Mouse (Mus musculus) megakaryocyte-erythroid progenitor cell, adult 5-6 weeks (primary cell): ENCODE measurements around the gene Acvr1b. TPM values are rescaled to one million over a fixed set of nuclear protein-coding genes. Genes with fewer than 3 reads are reported as not detected.

Experiments
- ATAC-seq: replicated peaks from 2 replicates; pipeline ENCODE4 v1.8.0; 2016; ENCODE audit warnings: mild to moderate bottlenecking, inconsistent platforms; ENCODE audit not compliant: severe bottlenecking, poor library complexity, low FRiP score, low TSS enrichment
- total RNA-seq, 2 experiments: library from RNA; stranded (forward) in 1 of 2; stranded (reverse) in 1 of 2; fragments of 200-1000, 215-1000 nt in 1 of 2; fragments of >200 nt in 1 of 2; fragmentation: Nextera tagmentation in 1 of 2; gene quantifications; 2 replicates each; pipeline ENCODE4 v1.2.3; 2014 to 2017

Acvr1b gene
- total RNA-seq, 2 experiments from 2014 or later = 1.0 to 1.4 TPM

DNA sequence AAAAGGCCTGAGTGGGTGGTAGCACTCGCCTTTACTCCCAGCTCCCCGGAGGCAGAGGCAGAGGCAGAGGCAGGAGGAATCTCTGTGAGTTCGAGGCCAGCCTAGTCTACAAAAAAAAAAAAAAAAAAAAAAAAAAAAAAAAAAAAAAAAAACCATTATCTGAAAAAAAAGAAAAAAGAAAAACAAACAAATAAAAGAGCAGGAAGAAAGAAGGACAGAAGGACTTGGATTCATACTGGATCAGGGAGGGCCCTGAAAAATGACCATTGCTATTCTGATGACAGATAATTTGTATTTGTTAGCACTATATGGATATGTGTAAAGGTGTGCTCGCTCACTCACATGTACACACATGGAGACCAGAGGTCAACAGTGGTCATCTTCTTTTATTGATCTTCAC is 2.6 kb upstream of the Acvr1b start:
- ATAC-seq = no peak

DNA sequence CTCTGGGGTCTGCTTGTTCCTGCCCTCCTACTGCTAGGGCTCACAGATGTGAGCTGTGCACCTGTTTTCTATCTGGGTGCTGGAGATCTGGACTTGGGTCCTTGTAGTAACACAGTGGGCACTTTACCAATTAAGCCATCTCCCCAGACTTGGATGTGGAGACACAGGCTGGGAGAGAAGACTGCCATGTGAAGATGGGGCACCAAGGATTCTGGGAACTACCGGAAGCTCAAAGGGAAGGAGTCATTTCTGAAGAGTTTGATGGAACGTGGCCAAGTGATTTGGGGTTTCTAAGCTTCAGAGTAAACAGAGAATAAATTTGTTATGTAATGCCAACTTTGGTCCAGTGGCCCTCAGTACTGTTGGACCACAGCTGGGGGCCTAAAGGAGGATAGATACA is 1.9 kb upstream of the Acvr1b start:
- ATAC-seq = no peak

DNA sequence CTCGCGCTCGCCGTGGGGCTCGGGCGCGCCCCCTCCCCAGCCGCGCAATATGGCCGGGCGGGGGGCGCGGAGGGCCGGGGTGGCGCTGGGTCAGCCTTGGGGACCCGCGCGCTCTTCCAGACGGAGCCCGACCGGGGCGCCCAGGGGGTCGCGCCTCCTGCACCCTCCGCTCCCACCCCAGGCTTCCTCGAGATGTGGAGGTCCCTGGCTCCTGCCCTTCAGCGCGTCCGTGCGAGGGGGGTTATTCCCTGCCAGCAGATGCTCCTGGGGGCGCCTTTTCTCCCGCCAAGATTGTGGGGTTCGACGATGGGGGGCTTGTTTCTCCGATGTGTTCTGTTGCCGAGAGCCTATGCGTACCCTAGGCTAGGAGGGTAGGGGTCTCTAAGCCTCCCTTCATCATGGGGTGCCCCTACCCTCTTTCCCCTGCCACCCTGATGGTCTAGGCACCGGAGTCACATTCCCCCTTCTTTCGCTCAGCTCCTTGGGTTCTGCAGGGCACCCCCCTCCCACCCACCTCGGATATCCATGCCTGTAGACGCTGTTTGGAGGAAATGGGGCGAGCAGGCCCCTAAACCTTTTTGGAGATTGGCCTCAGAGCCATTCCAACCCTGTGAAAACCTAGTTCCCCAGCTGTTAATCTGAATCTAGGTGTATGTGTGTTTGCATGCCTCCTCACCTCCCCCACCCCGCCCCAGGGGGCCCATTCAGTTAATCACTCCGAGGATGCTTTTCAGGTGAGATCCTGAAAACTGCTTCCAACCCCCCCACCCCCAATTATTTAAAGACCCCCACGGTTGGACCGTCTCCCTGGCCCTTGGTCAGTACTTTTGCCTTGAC is 645 bp downstream of the Acvr1b start:
- ATAC-seq = no peak

DNA sequence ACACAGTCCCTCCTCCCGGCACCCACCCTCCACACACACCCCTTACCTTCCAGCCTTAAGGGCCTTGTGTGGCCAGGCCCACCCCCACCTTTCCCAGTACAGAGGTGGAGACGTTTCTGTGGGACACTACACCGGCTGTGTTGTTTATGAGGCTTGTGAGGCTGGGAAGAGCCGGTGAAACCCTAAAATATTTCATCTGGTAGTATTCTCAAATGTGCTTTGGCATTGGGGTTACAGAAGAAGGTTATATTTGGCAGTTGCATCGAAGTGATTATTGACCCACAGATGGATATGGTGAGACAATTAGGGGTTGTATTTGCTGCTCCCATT is 1.2 kb downstream of the Acvr1b start:
- ATAC-seq = no peak

DNA sequence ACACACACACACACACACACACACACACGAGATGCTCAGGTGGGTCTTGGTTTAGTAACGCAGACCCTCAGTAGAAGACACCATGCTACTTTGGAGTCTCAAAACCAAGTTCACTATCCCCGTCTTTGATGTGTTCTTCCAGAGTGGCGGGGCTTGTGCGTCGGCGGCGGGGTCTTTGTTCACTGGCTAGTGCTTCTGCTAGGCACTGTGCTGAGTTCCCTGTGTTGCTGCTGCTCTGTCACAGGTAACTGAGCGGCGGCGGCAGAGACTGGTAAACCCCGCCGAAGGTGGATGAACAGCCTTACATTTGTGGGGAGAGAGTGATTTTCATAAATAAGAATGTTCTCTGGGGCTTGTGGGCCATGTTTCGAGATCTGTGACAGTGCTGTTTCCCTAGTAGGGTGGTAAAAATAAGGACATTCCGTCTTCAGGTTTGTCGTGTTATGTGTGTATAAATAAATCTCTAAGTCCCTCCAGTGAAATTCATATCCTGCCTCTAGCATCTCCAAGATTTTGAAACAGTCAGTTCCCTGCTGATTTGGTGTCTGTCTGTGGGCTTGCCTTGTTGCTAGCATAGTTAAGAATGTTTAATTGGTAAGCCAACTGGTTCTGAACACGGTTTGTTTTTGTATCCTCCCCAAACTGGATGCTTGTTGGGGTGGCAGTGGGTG is 1.9 kb downstream of the Acvr1b start:
- no peak for ATAC-seq

DNA sequence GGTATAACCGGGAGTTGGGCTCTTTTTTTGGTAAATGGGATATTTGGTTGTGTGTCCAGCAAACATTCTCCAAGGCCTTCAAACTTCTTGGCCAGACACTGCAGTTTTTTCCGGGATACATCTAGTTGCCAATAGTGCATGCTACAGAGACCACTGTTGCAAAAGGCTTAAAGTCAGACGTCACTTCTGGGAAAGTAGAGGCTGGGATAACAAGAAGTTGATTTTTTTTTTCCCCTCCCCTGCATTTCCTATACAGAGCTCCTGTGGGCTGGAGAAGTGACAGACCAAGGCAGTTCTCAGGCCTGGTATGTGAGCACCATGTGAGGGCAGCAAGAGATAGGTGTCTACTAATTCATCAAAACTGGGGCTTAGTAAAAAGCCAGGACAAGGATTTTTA is 2.4 kb downstream of the Acvr1b start:
- ATAC-seq = no peak

DNA sequence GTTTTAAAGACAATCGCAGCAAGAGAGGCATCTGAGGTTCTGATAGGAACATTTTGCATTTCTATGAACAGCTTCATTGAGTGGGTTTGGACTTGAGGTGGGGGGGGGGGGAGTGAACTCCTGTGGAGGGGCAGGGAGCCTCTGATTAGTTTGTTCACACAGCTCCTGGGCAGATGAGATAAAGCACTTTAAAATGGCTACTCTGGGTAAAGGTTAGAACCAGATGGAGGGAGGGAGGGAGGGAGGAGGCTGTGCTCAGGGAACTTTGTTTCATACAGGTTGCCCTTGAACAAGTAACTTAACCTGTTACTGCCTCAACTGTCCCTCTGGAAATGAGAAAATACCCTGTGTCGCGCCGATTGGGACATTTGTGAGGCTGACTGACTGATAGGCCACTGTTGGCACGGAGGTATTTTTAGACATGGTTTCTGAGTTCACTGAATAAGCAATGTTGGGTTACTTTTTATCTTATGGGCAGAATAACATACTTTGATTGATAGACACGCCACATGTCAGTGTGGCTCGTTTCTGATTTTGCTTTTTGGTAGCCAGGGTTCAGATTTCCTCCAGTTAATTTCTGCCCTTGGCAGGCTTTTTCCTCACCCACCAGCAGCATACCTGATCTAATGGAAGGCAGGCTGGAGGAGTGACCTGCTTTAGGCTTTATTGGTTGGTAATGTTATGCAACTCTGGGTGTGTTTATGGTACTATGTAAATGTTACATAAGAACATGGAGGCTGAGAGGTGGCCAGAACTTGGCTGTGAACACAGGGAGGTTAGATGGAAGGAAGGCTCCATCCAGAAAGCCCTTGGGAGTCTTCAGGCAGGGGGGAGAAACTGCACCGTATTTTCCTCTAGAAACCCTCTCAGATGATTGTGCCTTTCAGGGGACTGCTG is 3.2 kb downstream of the Acvr1b start:
- peak; percentile 35; the same call in 1 of the 2 replicates for ATAC-seq

DNA sequence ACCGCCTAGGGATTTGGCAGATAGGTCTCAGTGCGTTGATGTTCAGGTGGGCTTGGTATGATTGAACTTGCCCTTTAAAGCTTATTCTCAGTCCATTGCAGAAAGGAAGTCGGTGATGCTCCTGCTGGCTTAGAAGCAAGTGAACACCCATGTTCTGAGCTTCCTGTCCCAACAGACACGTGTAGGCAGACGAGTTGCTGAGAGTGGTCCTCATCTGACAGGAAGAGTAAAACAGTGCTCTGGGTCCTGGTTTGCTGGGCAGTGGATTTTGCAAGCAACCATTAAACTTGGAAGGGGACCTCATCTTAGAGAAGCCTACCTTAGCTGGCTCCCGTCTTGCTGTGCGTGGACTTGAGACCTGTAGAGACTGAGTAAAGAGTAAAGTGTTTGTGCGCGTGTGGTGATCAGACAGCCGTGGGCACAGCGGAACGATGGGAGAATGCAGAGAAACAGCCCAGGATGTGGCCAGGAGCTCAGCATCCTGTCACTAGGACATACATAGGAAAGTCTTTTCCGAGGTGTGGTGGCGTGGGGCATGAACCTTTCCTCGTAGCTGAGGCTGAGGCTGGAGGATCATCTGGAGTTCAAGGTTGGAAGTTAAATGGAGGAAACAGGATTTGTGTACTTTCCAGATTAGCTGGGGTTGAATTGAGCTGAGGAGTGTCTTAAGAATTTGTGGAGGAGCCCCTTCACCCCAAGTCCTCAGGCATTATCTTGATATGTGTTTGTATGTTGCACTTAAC is 6.7 kb downstream of the Acvr1b start:
- ATAC-seq = no peak

DNA sequence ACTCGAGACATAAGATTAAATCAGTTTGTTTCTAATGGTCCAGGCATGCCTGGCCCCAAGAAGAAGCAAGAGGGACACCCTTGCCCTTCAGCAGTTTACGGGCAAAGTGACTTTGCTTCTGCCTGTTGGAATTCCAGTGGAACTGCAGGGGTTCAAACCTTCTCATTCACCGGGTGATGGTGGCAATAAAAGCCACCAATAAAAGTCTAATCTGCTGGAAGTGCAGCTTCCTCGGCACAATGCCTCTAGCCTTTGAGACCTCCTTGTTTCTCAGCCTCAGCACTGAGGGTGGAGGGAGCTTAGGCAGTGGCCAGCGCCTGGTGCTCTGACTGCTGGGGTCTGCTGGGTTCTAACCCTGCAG is 7.2 kb downstream of the Acvr1b start:
- no peak for ATAC-seq

DNA sequence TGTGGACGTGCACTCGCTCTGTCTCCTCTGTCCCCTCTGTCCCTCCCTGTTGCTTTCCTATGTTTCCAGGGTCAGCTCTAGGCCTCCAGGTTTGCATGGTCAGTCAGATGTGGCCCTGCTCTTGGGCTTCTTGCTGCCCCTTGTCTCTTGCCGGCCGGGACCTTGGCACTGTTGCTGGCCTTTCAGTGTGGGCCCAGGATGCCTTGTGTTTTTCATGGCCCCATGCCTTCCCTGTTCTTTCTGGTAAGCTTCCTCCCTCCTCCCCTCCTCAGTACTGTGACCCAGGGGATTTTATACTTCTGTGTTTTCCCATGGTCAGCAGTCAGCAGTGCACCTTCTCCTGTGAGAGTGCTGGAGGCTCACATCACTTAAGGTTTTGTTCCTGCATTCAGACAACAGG is 7.6 kb downstream of the Acvr1b start:
- no peak for ATAC-seq

DNA sequence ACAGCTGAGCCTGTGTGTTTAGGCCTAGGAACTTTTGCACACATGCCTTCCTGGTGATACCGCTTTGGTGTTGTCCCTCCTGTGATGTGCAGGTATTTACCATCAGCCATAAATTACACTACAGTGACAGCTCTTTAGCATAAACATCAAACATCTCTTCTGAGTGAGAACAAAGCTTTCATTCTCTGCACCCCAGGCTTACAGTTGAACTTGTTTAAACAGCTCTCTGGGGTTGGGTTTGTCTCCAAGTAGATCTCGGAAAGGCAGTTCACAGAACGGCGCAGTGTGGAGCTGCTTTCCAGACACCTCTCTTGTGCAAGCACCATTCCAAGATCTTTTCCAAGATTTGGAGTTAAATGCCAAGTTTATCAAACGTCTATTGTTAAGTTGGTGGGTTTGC is 8.8 kb downstream of the Acvr1b start:
- no peak for ATAC-seq

DNA sequence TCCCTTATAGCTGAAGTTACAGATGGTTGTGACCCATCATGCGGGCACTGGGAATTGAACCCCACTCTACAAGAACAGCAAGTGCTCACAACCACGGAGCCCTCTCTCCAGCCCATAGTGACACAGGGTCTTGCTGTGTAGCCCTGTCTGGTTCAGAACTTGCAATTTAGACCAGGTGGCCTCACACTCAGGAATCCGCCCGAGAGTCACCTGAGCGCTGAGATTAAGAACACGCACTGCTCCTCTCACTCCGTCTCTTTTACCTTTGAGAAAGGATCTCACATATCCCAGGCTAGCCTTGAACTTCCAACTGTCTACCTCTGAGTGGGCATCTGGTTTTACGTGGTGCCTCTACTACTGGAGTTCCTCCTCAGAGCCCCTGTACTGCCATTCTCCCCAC is 10.4 kb downstream of the Acvr1b start:
- ATAC-seq = no peak

DNA sequence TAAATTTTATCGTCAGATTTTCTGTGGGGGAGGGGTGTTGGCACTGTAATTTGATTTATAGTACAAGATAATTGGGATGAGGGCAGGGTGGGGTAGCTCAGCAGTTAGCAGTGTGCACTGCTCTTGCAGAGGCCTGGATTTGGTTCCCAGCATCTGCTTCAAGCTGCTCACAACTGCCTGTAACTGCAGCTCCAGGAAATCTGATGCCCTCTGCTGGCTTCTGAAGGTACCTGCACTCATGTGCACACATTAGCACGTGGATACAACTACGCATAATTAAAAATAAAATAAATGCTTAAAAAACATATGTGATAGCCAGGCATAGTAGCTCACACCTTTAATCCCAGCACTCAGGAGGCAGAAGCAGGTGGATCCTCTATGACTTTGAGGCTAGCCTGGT is 11.7 kb downstream of the Acvr1b start:
- ATAC-seq = no peak

DNA sequence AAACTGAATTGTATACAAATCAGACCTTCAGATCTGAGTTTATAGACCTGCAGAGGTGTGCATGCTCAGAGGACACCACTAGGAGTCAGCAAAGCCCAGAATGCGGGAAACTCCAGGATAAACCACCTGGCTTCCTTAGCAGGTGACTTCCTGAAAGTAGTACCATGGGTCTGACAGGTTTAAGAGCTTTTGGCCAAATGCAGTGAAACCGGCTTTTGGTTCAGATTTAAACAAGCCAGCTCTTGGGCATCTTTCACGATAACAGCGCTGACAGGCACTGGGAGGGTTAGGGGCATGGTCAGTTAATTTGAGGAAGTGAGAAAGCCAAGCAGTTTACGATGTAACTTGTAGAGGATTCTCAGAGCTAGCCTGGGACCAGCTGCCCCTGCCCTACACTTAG is 14.0 kb downstream of the Acvr1b start:
- no peak for ATAC-seq

DNA sequence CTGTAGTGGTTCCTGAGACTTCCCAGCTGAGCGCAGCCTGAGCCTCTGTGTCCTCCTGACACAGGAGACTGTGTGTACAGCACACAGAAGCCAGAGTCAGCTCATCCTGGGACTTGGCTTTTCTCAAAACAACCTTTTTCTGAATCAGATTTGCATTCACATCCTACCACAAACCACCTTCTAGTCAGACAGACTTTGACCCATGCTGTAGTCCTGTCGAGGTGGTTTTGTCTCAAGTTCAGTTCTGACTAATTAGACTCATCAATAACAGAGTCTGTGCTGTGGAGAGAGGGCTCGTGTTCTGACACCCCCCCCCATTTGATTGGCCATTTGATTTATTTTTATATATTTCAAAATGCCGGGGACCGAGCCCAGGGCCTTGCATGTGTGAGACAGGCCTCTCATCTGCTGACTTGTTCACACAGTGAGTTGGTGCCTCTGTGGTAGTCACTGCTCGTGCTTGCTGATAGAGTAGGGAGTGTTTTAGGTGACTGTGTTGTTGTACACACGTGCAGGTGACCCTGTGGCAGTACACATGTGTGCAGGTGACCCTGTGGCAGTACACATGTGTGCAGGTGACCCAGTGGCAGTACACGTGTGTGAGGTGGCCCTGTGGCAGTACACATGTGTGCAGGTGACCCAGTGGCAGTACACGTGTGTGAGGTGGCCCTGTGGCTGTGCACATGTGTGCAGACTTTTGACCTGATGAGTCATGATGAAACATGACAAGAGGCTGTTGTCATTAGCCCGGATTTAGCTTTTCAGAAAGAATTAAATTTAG is 16.3 kb downstream of the Acvr1b start:
- no peak for ATAC-seq

DNA sequence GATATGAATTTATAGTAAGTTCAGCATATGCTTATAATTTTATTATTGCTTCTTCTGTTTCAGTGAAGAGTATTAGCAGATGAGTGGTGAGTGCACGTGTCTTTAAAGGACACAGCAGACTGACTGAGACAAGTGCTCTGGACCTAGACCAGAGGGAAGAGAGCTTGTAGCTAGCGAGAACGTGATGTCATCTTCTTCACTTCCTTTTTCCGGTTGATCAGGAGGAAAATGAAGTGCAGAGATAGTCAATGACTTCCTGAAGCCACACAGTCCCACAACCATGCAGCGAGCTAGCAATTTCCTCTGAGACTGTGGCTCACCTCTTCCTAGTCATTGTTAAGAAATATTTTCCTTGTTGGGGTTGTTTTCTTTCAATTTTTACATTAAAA is 16.9 kb downstream of the Acvr1b start:
- ATAC-seq = no peak

DNA sequence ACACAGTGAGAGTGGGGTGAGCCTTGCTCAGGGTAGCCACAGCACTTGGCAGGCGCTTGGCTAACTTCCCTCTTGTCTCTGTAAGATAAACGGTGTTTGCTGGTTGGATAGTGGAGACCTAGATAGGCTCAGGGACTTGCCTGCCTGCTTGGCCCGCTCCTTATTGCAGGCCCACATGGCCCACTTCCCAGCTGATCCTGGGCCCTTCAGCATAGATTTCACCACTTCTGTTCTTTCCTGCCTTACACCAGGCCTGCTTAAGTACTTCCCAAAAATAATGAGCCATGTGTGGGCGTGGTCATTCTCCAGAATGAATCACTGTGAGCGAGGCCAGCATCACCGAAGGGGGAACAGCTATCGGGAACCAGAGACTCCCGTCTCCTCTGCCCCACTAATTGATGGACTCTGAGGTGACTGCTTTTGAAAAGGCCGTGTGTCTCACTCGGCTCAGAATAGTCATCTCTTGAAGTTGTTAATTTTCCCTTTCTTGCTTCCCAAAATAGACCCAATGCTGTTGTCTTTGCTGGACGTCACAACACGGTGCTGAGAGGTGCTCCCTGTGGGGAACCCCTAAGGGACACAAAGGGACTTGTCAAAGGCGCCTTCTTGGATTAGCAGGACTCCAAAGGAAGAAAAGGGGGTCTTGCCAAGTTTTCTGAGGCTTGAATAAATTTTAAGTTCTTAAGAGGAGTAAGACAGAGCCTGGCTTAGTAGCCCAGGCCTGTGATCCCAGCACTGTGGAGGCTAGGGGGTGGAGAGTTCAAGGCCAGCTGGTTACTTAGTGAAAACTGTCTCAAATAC is 17.8 kb downstream of the Acvr1b start:
- peak; percentile 63 for ATAC-seq

DNA sequence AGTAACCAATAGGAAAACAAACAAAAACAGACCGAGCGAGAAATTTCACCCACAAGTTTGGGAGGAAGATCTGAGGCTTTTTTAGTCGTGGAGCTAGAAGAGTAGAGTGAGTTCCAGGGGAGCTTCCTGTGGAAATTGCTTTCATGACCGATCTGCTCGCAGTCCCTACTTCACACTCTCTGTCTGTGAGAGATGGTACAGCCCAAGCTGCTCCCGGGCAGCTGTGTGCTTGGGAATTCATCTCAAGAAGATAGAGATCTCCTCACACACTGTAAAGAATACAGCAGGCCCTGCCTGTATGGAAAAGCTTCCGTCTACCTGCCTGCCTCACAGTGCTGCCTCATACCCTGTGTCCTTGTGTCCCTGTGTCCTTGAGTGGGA is 18.4 kb downstream of the Acvr1b start:
- no peak for ATAC-seq
